Mouse (Mus musculus) lung, embryonic 16.5 days (tissue): ENCODE data around the gene Isca2. TPM values are rescaled to one million over a fixed set of nuclear protein-coding genes. Genes with fewer than 3 reads are reported as not detected.

Experiments
- ATAC-seq: fragments of 200-750 bp; cut with Nextera tagmentation; 2 replicates; pipeline ENCODE4 v1.8.0; 2017; ENCODE audit warnings: low read depth, mild to moderate bottlenecking, moderate library complexity
- H3K27ac ChIP-seq: fragments of 300-500 bp; sonication (generic); 2 replicates; pipeline ENCODE4 v1.5.1; 2014; ENCODE audit warnings: mild to moderate bottlenecking, control low read depth, low read length
- H3K27me3 ChIP-seq: fragments of 300-500 bp; sonication (generic); 2 replicates; pipeline ENCODE4 v1.6.1; 2014; ENCODE audit warnings: low read depth, low read length, mixed read lengths; ENCODE audit not compliant: control insufficient read depth, insufficient read depth
- H3K36me3 ChIP-seq: fragments of 300-500 bp; sonication (generic); 2 replicates; pipeline ENCODE4 v1.6.1; 2014; ENCODE audit warnings: low read length; ENCODE audit not compliant: control insufficient read depth, insufficient read depth
- H3K4me1 ChIP-seq: fragments of 300-500 bp; sonication (generic); replicated peaks from 2 replicates; pipeline ENCODE4 v1.6.1; 2014; ENCODE audit warnings: low read length, mixed read lengths; ENCODE audit not compliant: control insufficient read depth, insufficient read depth
- H3K4me2 ChIP-seq: fragments of 300-500 bp; sonication (generic); 2 replicates; pipeline ENCODE4 v1.6.1; 2014; ENCODE audit warnings: low read depth, low read length, control low read depth
- H3K4me3 ChIP-seq: fragments of 300-500 bp; sonication (generic); 2 replicates; pipeline ENCODE4 v1.5.1; 2014; ENCODE audit warnings: mild to moderate bottlenecking, low read length, control low read depth
- H3K9ac ChIP-seq: fragments of 300-500 bp; sonication (generic); 2 replicates; pipeline ENCODE4 v1.6.1; 2014; ENCODE audit warnings: low read length, control low read depth
- H3K9me3 ChIP-seq: fragments of 300-500 bp; sonication (generic); 2 replicates; pipeline ENCODE4 v1.6.1; 2016; ENCODE audit warnings: low read length; ENCODE audit not compliant: control insufficient read depth
- WGBS: fragments of 180-500 bp; shearing (Covaris S2); extraction: QIAGEN DNeasy Blood & Tissue Kit; methylation state at CpG from one replicate; pipeline ENCODE4 v1.1.7; 2014; 5-methylcytosine and 5-hydroxymethylcytosine counted together
- polyA plus RNA-seq: library from polyadenylated mRNA; unstranded; fragments of >200 nt; fragmentation: Nextera tagmentation; extraction: Ambion mirVana; gene quantifications from 2 replicates; pipeline ENCODE4 v1.2.1, GENCODE M21; 2015

The Isca2 gene
- polyA plus RNA-seq, 1 experiment from 2014 or later = 133 TPM

DNA sequence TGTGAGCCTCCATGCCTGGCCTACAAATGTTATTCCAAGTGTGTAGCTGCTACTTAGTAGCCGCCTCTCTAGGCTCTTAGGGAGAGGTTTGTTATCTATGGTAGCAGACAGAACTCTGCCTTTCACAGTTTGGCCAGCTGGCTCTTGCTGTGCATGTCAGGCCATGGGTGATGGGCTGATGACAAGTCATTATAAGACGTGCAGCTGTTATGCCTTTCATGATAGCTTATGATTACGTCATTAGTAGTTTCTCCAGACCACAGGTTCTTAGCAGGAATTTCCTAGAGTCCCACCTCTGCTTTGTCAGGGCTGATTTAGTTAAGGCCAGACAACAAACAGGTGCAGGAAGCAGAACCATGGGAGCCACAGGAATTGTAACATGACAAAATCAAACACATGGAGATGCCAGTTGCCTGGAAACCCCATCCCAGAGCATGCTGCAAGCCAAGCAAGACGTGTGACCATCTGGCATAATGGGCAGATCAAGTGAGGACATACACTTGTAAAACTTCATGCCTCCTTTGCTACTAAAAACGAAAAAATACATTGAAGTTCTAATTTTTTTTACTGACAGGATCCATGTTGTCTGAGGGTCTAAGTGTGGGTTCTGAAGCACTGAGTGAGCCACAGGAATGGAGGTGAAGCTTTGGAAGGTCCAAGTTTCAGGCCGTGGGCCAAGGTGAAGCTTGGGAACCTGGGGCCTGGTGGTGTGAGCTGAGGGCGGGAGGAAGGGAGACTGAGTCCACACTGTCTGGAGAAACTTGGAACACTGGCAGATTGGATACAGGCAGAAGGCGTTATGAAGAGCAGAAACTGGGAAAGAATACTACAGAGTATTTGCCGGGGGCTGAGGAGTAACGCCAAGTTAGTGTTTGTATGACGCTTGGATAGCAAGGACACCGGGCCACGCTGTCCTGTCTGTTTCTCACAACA is 46.5 kb downstream of the Isca2 start:
- no peaks in the 10 kb centered on the region for H3K9me3 ChIP-seq
- no peaks in the 10 kb centered on the region for H3K36me3 ChIP-seq
- peak; percentile 30; the same call in 1 of the 2 replicates for ATAC-seq
- H3K4me1 ChIP-seq = peaks cover 16% of the 10 kb centered on the region; the same call in 1 of the 2 replicates
- 70% methylated on average over 13 of the region's 13 CpGs for WGBS
- H3K27ac ChIP-seq = no peak overlapping the region
- H3K4me3 ChIP-seq = no peak overlapping the region
- H3K9ac ChIP-seq = no peak overlapping the region
- no peak overlapping the region for H3K4me2 ChIP-seq
- H3K27me3 ChIP-seq = no peaks in the 10 kb centered on the region

DNA sequence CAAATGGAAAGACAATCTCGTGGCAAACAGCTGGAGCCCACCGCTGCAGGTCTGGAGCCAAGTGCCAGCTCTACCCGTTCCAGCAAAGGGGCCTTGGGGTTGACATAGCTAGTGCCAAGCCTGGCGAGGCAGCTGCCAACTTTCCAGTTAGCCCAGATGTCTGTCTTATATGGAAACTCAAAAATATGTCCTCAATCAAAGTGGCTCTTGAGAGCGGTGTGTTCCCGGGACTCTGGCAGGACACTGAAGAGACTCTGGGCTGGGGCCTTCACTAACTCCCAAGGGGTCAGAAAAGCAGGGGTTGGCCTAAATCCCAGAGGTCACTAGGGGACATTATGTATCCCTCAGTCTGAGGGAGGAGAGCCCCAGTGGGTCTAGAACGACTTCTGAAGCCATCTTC is 50.5 kb downstream of the Isca2 start:
- H3K27me3 ChIP-seq = no peaks in the 10 kb centered on the region
- ATAC-seq = 0 out of 2 replicates have a peak, but pooled peaks have one; percentile 23
- peaks cover 5% of the 10 kb centered on the region; the same call in 1 of the 2 replicates for H3K4me1 ChIP-seq
- 53% methylated on average over 7 of the region's 7 CpGs for WGBS
- H3K9ac ChIP-seq = no peak overlapping the region
- no peak overlapping the region for H3K4me2 ChIP-seq
- H3K9me3 ChIP-seq = no peaks in the 10 kb centered on the region
- H3K4me3 ChIP-seq = no peak overlapping the region
- H3K36me3 ChIP-seq = no peaks in the 10 kb centered on the region
- H3K27ac ChIP-seq = no peak overlapping the region

DNA sequence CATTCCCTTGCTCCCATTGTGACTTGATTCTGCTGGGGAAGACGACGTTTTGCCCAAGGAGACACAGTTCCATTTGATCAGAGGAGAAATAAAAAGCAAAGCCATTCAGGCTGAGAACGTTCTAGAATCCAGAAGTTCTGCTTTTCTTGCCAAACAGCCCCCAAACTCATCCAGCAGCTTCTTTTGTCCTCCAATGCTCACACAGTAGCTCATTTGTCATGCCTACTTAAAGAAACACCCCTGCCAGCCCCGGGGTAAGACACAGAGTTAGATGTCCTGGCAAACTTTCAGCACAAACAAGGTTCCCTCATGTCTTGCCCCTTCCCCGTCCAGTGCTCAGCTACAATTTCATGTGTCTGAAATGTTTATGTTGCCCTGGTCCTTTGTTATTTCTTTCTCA is 51.2 kb downstream of the Isca2 start:
- Histone ChIP-seq H3K27me3 (no peaks in the 10 kb centered on the region), H3K4me2 (no peak overlapping the region), H3K9ac (no peak overlapping the region), H3K4me1 (peaks cover 5% of the 10 kb centered on the region; the same call in 1 of the 2 replicates), H3K4me3 (no peak overlapping the region), H3K9me3 (no peaks in the 10 kb centered on the region), H3K36me3 (no peaks in the 10 kb centered on the region), H3K27ac (no peak overlapping the region)
- ATAC-seq = no peak
- WGBS = 50% methylated on average over 5 of the region's 5 CpGs

Other genes starting within 250 kb of the Isca2 start
- gene Vsx2, start 203.5 kb upstream of the Isca2 start, polyA plus RNA-seq = not detected in 2 replicates
- 14.5 and 14.8 TPM in 2 replicates for gene Abcd4, start 155.8 kb upstream of the Isca2 start, polyA plus RNA-seq
- gene Vrtn, start 132.2 kb upstream of the Isca2 start, polyA plus RNA-seq = not detected in 2 replicates
- gene Syndig1l, start 74.4 kb upstream of the Isca2 start, polyA plus RNA-seq = 0.21 TPM in 1 of 2 replicates, not detected in the other
- gene Npc2, start 99 bp upstream of the Isca2 start, polyA plus RNA-seq = 185 and 217 TPM in 2 replicates
- gene Ltbp2, start 103.3 kb downstream of the Isca2 start, polyA plus RNA-seq = 18.6 and 19.8 TPM in 2 replicates
- 141 and 147 TPM in 2 replicates for gene Fcf1, start 197.6 kb downstream of the Isca2 start, polyA plus RNA-seq
- 14.2 and 14.6 TPM in 2 replicates for gene Arel1, start 197.6 kb downstream of the Isca2 start, polyA plus RNA-seq
- gene Ylpm1, start 223.1 kb downstream of the Isca2 start, polyA plus RNA-seq = 25.4 and 25.5 TPM in 2 replicates